21 mouse cellular contexts compared by ENCODE assay signal in genomic region chr4:126027980-126028379, GRCm38 (mm10). TPM values are rescaled to one million over a fixed set of nuclear protein-coding genes. Genes with fewer than 3 reads are reported as not detected.
DNase-seq lines count a peak whose midpoint lies in the region; ATAC-seq and TF ChIP-seq lines count a peak whose summit lies in the region.
"Had no signal": no experiment of that assay in that cellular context is flagged by ENCODE, and none has a peak within 500 bp of the region (broad histone marks: within the 10 kb centered on the region; RNA-seq: fewer than 3 reads in every experiment).

No protein-coding gene starts in this region.

- peak; percentile 92 to 96 for TF ChIP-seq EP300 in MEL (IDR thresholded peaks at IDR 0.05; ENCODE audit: low read depth in 1 of 2, low read length in 2 of 2)

- peak; percentile 62 for ATAC-seq in common myeloid progenitor, adult 5-6 weeks (replicated peaks; ENCODE audit: low read depth, poor library complexity, severe bottlenecking)
- peak; percentile 63 for ATAC-seq in liver, embryonic 13.5 days (ENCODE audit: low read depth)
- peak; percentile 51; the same call in 1 of the 2 replicates for ATAC-seq in megakaryocyte-erythroid progenitor cell, adult 5-6 weeks (replicated peaks; ENCODE audit: low FRiP score, low TSS enrichment, poor library complexity, severe bottlenecking)
- no peak for ATAC-seq in midbrain, embryonic 14.5 days (ENCODE audit: low FRiP score, low TSS enrichment)
- ATAC-seq: CD4-positive, CD25-positive, alpha-beta regulatory T cell, adult 4 months; forebrain, embryonic 15.5 days; intestine, embryonic 15.5 days had no signal

- WGBS in liver, embryonic 13.5 days (ENCODE audit: insufficient replicate concordance) = 11% methylated on average over 3 of the region's 3 CpGs
- 88% methylated on average over 3 of the region's 3 CpGs for WGBS in midbrain, embryonic 14.5 days

- TF ChIP-seq CTCF in MEL (IDR thresholded peaks at IDR 0.05 in 2 of 3, conservative IDR thresholded peaks at IDR 0.05 in 1 of 3; ENCODE audit: control insufficient read depth in 1 of 3, insufficient read depth in 1 of 3, low read depth in 2 of 3, low read length in 3 of 3, poor library complexity in 1 of 3, severe bottlenecking in 1 of 3) = no peak

- no peak overlapping the region for H3K9ac ChIP-seq in MEL (ENCODE audit: control insufficient read depth, low read depth, low read length, poor library complexity, severe bottlenecking)
- no peak overlapping the region for H3K9ac ChIP-seq in liver, embryonic 13.5 days
- H3K9ac ChIP-seq in midbrain, embryonic 14.5 days (replicated peaks; ENCODE audit: low read length) = no peak overlapping the region
- H3K9ac ChIP-seq: embryonic facial prominence, embryonic 12.5 days; forebrain, embryonic 15.5 days; hindbrain, embryonic 14.5 days; intestine, embryonic 15.5 days had no signal

- H3K4me2 ChIP-seq in liver, embryonic 13.5 days = no peak overlapping the region
- no peak overlapping the region for H3K4me2 ChIP-seq in midbrain, embryonic 14.5 days (ENCODE audit: low read length)
- H3K4me2 ChIP-seq: embryonic facial prominence, embryonic 12.5 days; forebrain, embryonic 15.5 days; heart, embryonic 11.5 days; hindbrain, embryonic 14.5 days; intestine, embryonic 15.5 days had no signal

- peaks cover 12 to 38% of the 10 kb centered on the region in 2 experiments for H3K4me1 ChIP-seq in MEL (ENCODE audit: control insufficient read depth in 1 of 2, insufficient read depth in 2 of 2, low read length in 2 of 2)
- H3K4me1 ChIP-seq in liver, embryonic 13.5 days (replicated peaks) = peaks cover 23% of the 10 kb centered on the region
- H3K4me1 ChIP-seq in midbrain, embryonic 14.5 days (ENCODE audit: control insufficient read depth, insufficient read depth, low read length) = no peaks in the 10 kb centered on the region
- H3K4me1 ChIP-seq: embryonic facial prominence, embryonic 12.5 days; forebrain, embryonic 15.5 days; hindbrain, embryonic 10.5 days; intestine, embryonic 15.5 days had no signal

- peak; percentile 88 for DNase-seq in MEL (ENCODE audit: low read depth, low spot score)
- peak; percentile 13 for DNase-seq in liver, embryonic 13.5 days
- no peak for DNase-seq in midbrain, embryonic 14.5 days
- DNase-seq in kidney, adult 11 months = no peak
- no peak for DNase-seq in right cerebral cortex, adult 2 months (ENCODE audit: low spot score in 2 of 2)
- DNase-seq: adrenal gland, postnatal 10 days; B cell, adult 2 months; cerebellum, adult 18-20 months; cerebellum, adult 9-11 months; embryo, embryonic 11 days; gastrocnemius, postnatal 10 days; heart, adult 2 months had no signal

- no peaks in the 10 kb centered on the region for H3K27me3 ChIP-seq in MEL (ENCODE audit: control insufficient read depth in 1 of 2, insufficient read depth in 2 of 2, low read length in 2 of 2)
- peaks cover 22% of the 10 kb centered on the region for H3K27me3 ChIP-seq in liver, embryonic 13.5 days
- H3K27me3 ChIP-seq in midbrain, embryonic 14.5 days (ENCODE audit: control insufficient read depth, insufficient read depth, low read length) = no peaks in the 10 kb centered on the region
- H3K27me3 ChIP-seq: embryonic facial prominence, embryonic 12.5 days; forebrain, embryonic 15.5 days; intestine, embryonic 15.5 days had no signal

- peaks cover 0 to 20% of the 10 kb centered on the region in 2 experiments; a peak in 2 of 4 replicates for H3K36me3 ChIP-seq in MEL (ENCODE audit: control insufficient read depth in 1 of 2, insufficient read depth in 2 of 2, low read length in 2 of 2)
- H3K36me3 ChIP-seq in liver, embryonic 13.5 days = no peaks in the 10 kb centered on the region
- H3K36me3 ChIP-seq in midbrain, embryonic 14.5 days (ENCODE audit: control insufficient read depth, insufficient read depth, low read length) = no peaks in the 10 kb centered on the region
- H3K36me3 ChIP-seq: embryonic facial prominence, embryonic 12.5 days; forebrain, embryonic 15.5 days; hindbrain, embryonic 10.5 days; intestine, embryonic 15.5 days had no signal

- no peak for TF ChIP-seq POLR2A in MEL (IDR thresholded peaks at IDR 0.05; ENCODE audit: control insufficient read depth in 1 of 2, insufficient read depth in 1 of 2, low read depth in 1 of 2, low read length in 2 of 2, poor library complexity in 1 of 2)

- no peaks in the 10 kb centered on the region for H3K9me3 ChIP-seq in MEL (replicated peaks; ENCODE audit: insufficient read depth, low read length)
- no peaks in the 10 kb centered on the region for H3K9me3 ChIP-seq in liver, embryonic 13.5 days (replicated peaks)
- H3K9me3 ChIP-seq in midbrain, embryonic 14.5 days (ENCODE audit: control insufficient read depth, low read length) = no peaks in the 10 kb centered on the region
- H3K9me3 ChIP-seq: embryonic facial prominence, embryonic 12.5 days; forebrain, embryonic 15.5 days; hindbrain, embryonic 10.5 days; intestine, embryonic 15.5 days had no signal

- peak overlapping the region; percentile 54 for H3K27ac ChIP-seq in MEL (ENCODE audit: control insufficient read depth, low read depth, low read length)
- no peak overlapping the region for H3K27ac ChIP-seq in liver, embryonic 13.5 days
- no peak overlapping the region for H3K27ac ChIP-seq in midbrain, embryonic 14.5 days (replicated peaks; ENCODE audit: low read depth, low read length)
- H3K27ac ChIP-seq: embryonic facial prominence, embryonic 12.5 days; forebrain, embryonic 15.5 days; heart, adult 2 months; hindbrain, embryonic 10.5 days; hindbrain, embryonic 14.5 days; intestine, embryonic 15.5 days had no signal

- H3K4me3 ChIP-seq in MEL (ENCODE audit: control insufficient read depth in 1 of 2, insufficient read depth in 1 of 2, low read depth in 2 of 2, low read length in 2 of 2) = peak overlapping the region in 1 of 2 experiments; percentile 32; a peak in 1 of 4 replicates
- H3K4me3 ChIP-seq in liver, embryonic 13.5 days (replicated peaks) = no peak overlapping the region
- no peak overlapping the region for H3K4me3 ChIP-seq in midbrain, embryonic 14.5 days (replicated peaks; ENCODE audit: low read depth, low read length)
- H3K4me3 ChIP-seq: embryonic facial prominence, embryonic 12.5 days; forebrain, embryonic 15.5 days; heart, adult 2 months; hindbrain, embryonic 10.5 days; intestine, embryonic 15.5 days had no signal

- no peak for TF ChIP-seq RAD21 in MEL (IDR thresholded peaks at IDR 0.05; ENCODE audit: low read depth, low read length)

- no peaks in the 10 kb centered on the region for H3K79me2 ChIP-seq in MEL (ENCODE audit: control insufficient read depth, insufficient read depth, low read length, poor library complexity)

TF ChIP-seq in MEL, 35 proteins besides CTCF, POLR2A, EP300 and RAD21 (continues in another document):
- TF ChIP-seq SIN3A (IDR thresholded peaks at IDR 0.05; ENCODE audit: low read length) (peak; percentile 70), MXI1 (IDR thresholded peaks at IDR 0.05; ENCODE audit: low read depth, low read length) (peak; percentile 47), MAX (IDR thresholded peaks at IDR 0.05; ENCODE audit: low read length) (0 out of 2 replicates have a peak, but pooled peaks have one; percentile 33), MEF2A (IDR thresholded peaks at IDR 0.05; ENCODE audit: extremely low read depth, insufficient replicate concordance, low read depth, low read length, poor library complexity, severe bottlenecking) (no peak), ZNF384 (IDR thresholded peaks at IDR 0.05; ENCODE audit: low read depth, low read length) (peak; percentile 79), E2F4 (IDR thresholded peaks at IDR 0.05; ENCODE audit: borderline replicate concordance, low read depth, low read length) (no peak), POLR2AphosphoS5 (IDR thresholded peaks at IDR 0.05; ENCODE audit: borderline replicate concordance, low read depth, low read length) (no peak), TBP (IDR thresholded peaks at IDR 0.05; ENCODE audit: low read depth, low read length) (no peak), TCF12 (IDR thresholded peaks at IDR 0.05; ENCODE audit: low read depth, low read length) (peak; percentile 95), POLR2AphosphoS2 (IDR thresholded peaks at IDR 0.05; ENCODE audit: low read length) (no peak), HCFC1 (IDR thresholded peaks at IDR 0.05; ENCODE audit: low read depth, low read length) (no peak), GATA1 (IDR thresholded peaks at IDR 0.05; ENCODE audit: low read depth, low read length) (peak; percentile 94)

RNA-seq across cellular contexts. Expression of gene Csf3r, which starts 3.6 kb away (rescaled TPM):
- total RNA-seq in MEL (2012; rRNA removed) = not detected in 2 replicates
- under 1 TPM in 1 of 2 experiments, not detected in 1; 0.06 TPM for polyA plus RNA-seq in MEL (2012; ENCODE audit: insufficient read depth in 1 of 2, insufficient read length in 2 of 2, low read depth in 1 of 2, low replicate concordance in 2 of 2, missing spikeins in 1 of 2)
- 33.3 and 34.0 TPM in 2 replicates for total RNA-seq in common myeloid progenitor, adult 5-6 weeks (2017)
- 2.0 and 2.4 TPM in 2 replicates for polyA plus RNA-seq in liver, embryonic 13.5 days (2015; fragmentation: Nextera tagmentation; extraction: Ambion mirVana)
- total RNA-seq in megakaryocyte-erythroid progenitor cell, adult 5-6 weeks (2014; fragmentation: Nextera tagmentation) = 5.4 TPM in 1 of 2 replicates, not detected in the other
- total RNA-seq in megakaryocyte-erythroid progenitor cell, adult 5-6 weeks (2017) = 1.8 and 3.0 TPM in 2 replicates
- polyA plus RNA-seq in midbrain, embryonic 14.5 days (2014; fragmentation: Nextera tagmentation; extraction: Ambion mirVana) = 0.50 and 0.64 TPM in 2 replicates
- polyA plus RNA-seq: CD4-positive, CD25-positive, alpha-beta regulatory T cell, adult 4 months had no signal

RNA-seq across cellular contexts. Expression of gene Mrps15, which starts 18.7 kb away (rescaled TPM):
- total RNA-seq in MEL (2012; rRNA removed) = 91.5 and 92.9 TPM in 2 replicates
- 100 to 1,000 TPM in 1 of 2 experiments, not detected in 1; 157 TPM for polyA plus RNA-seq in MEL (2012; ENCODE audit: insufficient read depth in 1 of 2, insufficient read length in 2 of 2, low read depth in 1 of 2, low replicate concordance in 2 of 2, missing spikeins in 1 of 2)
- total RNA-seq in common myeloid progenitor, adult 5-6 weeks (2017) = 62.6 and 83.8 TPM in 2 replicates
- 112 and 127 TPM in 2 replicates for polyA plus RNA-seq in liver, embryonic 13.5 days (2015; fragmentation: Nextera tagmentation; extraction: Ambion mirVana)
- 117 and 156 TPM in 2 replicates for total RNA-seq in megakaryocyte-erythroid progenitor cell, adult 5-6 weeks (2014; fragmentation: Nextera tagmentation)
- total RNA-seq in megakaryocyte-erythroid progenitor cell, adult 5-6 weeks (2017) = 85.7 and 87.1 TPM in 2 replicates
- 125 and 139 TPM in 2 replicates for polyA plus RNA-seq in midbrain, embryonic 14.5 days (2014; fragmentation: Nextera tagmentation; extraction: Ambion mirVana)

RNA-seq across cellular contexts. Expression of gene Oscp1, which starts 30.4 kb away (rescaled TPM):
- total RNA-seq in MEL (2012; rRNA removed) = 4.2 and 5.7 TPM in 2 replicates
- polyA plus RNA-seq in MEL (2012; ENCODE audit: insufficient read depth in 1 of 2, insufficient read length in 2 of 2, low read depth in 1 of 2, low replicate concordance in 2 of 2, missing spikeins in 1 of 2) = 1 to 10 TPM in 1 of 2 experiments, not detected in 1; 7.6 TPM
- 1.6 and 7.5 TPM in 2 replicates for total RNA-seq in common myeloid progenitor, adult 5-6 weeks (2017)
- polyA plus RNA-seq in liver, embryonic 13.5 days (2015; fragmentation: Nextera tagmentation; extraction: Ambion mirVana) = 1.4 and 1.5 TPM in 2 replicates
- 0.90 and 1.9 TPM in 2 replicates for total RNA-seq in megakaryocyte-erythroid progenitor cell, adult 5-6 weeks (2014; fragmentation: Nextera tagmentation)
- total RNA-seq in megakaryocyte-erythroid progenitor cell, adult 5-6 weeks (2017) = 0.91 and 22.0 TPM in 2 replicates
- polyA plus RNA-seq in midbrain, embryonic 14.5 days (2014; fragmentation: Nextera tagmentation; extraction: Ambion mirVana) = 34.0 and 42.7 TPM in 2 replicates

Comparison
In these comparisons a context has a peak if more than half of its experiments do, and no peak if none do; other contexts are left out.
1. DNase-seq: peak in MEL (single experiment) and liver, embryonic 13.5 days (single experiment); none in midbrain, embryonic 14.5 days (single experiment), kidney, adult 11 months (single experiment) and right cerebral cortex, adult 2 months (0 of 2).